Mouse (Mus musculus) heart, adult 2 months (tissue): ENCODE measurements around the gene Adssl1.

Experiments used
- CTCF ChIP-seq: fragments of 200-600 bp; IDR thresholded peaks from 2 replicates; pipeline ENCODE4 v1.8.1; 2022; ENCODE audit warnings: antibody characterized with exemption, mild to moderate bottlenecking, moderate library complexity
- EP300 ChIP-seq: fragments of 200-500 bp; IDR thresholded peaks from 2 replicates; pipeline ENCODE4 v1.6.1; 2011; ENCODE audit warnings: low read depth, low read length, control low read depth; ENCODE audit not compliant: insufficient read depth
- POLR2A ChIP-seq: fragments of 200-500 bp; IDR thresholded peaks from 2 replicates; pipeline ENCODE4 v1.6.1; 2011; ENCODE audit warnings: mild to moderate bottlenecking, low read depth, low read length, control low read depth; ENCODE audit not compliant: insufficient read depth

- TF ChIP-seq CTCF (no peak), POLR2A (peak; percentile 29; the same call in 1 of the 2 replicates), EP300 (0 out of 2 replicates have a peak, but pooled peaks have one; percentile 20)
Observed at GRCm38 (mm10) chr12:112674132-112675011, 54.5 kb downstream of the Adssl1 start, which contains the start of gene Akt1.
